Mouse (Mus musculus): ENCODE data around the gene Spata45. TPM values are rescaled to one million over a fixed set of nuclear protein-coding genes. Genes with fewer than 3 reads are reported as not detected.
A peak's percentile ranks its signal among the peaks of the same experiment; 100 is the strongest.
"Not testable (repeated sequence)": the region's sequence is repeated elsewhere in the genome, so short reads cannot be mapped to it uniquely, and the experiment has no call there.

Spata45 gene
- polyA plus RNA-seq, 1 experiment from 2014 or later = not detected

DNA sequence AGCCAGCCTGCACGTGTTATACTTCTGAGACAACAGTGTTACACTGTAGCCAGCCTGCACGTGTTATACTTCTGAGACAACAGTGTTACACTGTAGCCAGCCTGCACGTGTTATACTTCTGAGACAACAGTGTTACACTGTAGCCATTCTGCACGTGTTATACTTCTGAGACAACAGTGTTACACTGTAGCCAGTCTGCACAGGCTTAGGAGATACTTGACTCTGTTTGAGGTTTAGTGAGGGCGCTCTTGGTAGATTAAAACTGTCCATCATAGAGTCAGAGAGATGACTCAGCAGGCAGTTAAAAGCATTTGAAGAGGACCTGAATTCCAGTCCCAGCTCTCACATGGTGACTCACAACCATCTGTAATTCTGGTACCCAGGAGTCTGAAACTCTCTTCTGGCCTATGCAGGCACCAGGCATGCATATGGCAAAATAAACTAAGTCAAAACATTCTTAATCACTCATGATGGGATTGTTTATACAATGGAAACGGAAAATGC is 5.5 kb upstream of the Spata45 start:
- 42% methylated on average over 6 of the region's 6 CpGs for WGBS (ENCODE audit: insufficient replicate concordance)
- H3K9ac ChIP-seq (ENCODE audit: low read depth, low read length); H3K4me2 ChIP-seq (ENCODE audit: low read depth, low read length); H3K9me3 ChIP-seq (replicated peaks; ENCODE audit: control insufficient read depth, low read length); H3K4me1 ChIP-seq (ENCODE audit: control insufficient read depth, low read depth, low read length); H3K27me3 ChIP-seq (ENCODE audit: control insufficient read depth, insufficient read depth, low read depth, low read length); H3K27ac ChIP-seq (ENCODE audit: low read length); ATAC-seq (ENCODE audit: low read depth); H3K4me3 ChIP-seq (ENCODE audit: low read depth, low read length); H3K36me3 ChIP-seq (ENCODE audit: control insufficient read depth, insufficient read depth): not testable (repeated sequence)

GRCm38 (mm10) chr1:191035649-191036048 is 790 bp upstream of the Spata45 start:
- Histone ChIP-seq H3K4me3 (ENCODE audit: low read depth, low read length) (no peak overlapping the region), H3K9ac (ENCODE audit: low read depth, low read length) (no peak overlapping the region), H3K4me2 (ENCODE audit: low read depth, low read length) (no peak overlapping the region), H3K27me3 (ENCODE audit: control insufficient read depth, insufficient read depth, low read depth, low read length) (no peaks in the 10 kb centered on the region), H3K9me3 (replicated peaks; ENCODE audit: control insufficient read depth, low read length) (no peaks in the 10 kb centered on the region), H3K4me1 (ENCODE audit: control insufficient read depth, low read depth, low read length) (no peaks in the 10 kb centered on the region), H3K36me3 (ENCODE audit: control insufficient read depth, insufficient read depth) (no peaks in the 10 kb centered on the region), H3K27ac (ENCODE audit: low read length) (no peak overlapping the region)
- 32% methylated on average over 4 of the region's 4 CpGs for WGBS (ENCODE audit: insufficient replicate concordance)
- no peak for ATAC-seq (ENCODE audit: low read depth)

- Histone ChIP-seq H3K36me3 (ENCODE audit: control insufficient read depth, insufficient read depth) (no peaks in the 10 kb centered on the region), H3K27ac (ENCODE audit: low read length) (no peak overlapping the region), H3K9me3 (replicated peaks; ENCODE audit: control insufficient read depth, low read length) (no peaks in the 10 kb centered on the region), H3K4me3 (ENCODE audit: low read depth, low read length) (no peak overlapping the region), H3K4me2 (ENCODE audit: low read depth, low read length) (no peak overlapping the region), H3K27me3 (ENCODE audit: control insufficient read depth, insufficient read depth, low read depth, low read length) (no peaks in the 10 kb centered on the region), H3K9ac (ENCODE audit: low read depth, low read length) (no peak overlapping the region), H3K4me1 (ENCODE audit: control insufficient read depth, low read depth, low read length) (no peaks in the 10 kb centered on the region; the same call in 1 of the 2 replicates)
- WGBS (ENCODE audit: insufficient replicate concordance) = 63% methylated on average over 4 of the region's 4 CpGs
- no peak for ATAC-seq (ENCODE audit: low read depth)
Observed at GRCm38 (mm10) chr1:191037999-191038398, 1.6 kb downstream of the Spata45 start.

DNA sequence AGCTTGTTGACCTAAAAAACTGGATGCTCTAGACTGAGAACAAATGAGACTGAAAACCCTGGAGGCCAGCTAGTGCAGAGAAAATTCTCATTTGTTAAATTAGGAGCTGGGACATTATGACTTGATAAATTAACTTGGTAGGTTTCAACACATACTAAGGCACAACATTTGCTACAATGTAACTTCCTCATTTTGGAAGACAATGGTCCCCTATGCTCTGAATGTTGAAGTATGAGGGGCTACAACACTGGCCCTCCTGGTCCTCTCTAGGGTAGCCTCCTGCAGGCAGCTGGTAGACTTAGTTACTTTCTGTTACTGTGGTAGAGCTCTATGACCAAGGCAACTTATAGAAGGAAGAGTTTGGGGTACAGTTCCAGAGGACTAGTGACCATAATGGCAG is 4.9 kb downstream of the Spata45 start:
- Histone ChIP-seq H3K4me3 (ENCODE audit: low read depth, low read length) (no peak overlapping the region), H3K9me3 (replicated peaks; ENCODE audit: control insufficient read depth, low read length) (no peaks in the 10 kb centered on the region), H3K36me3 (ENCODE audit: control insufficient read depth, insufficient read depth) (no peaks in the 10 kb centered on the region), H3K27me3 (ENCODE audit: control insufficient read depth, insufficient read depth, low read depth, low read length) (no peaks in the 10 kb centered on the region), H3K9ac (ENCODE audit: low read depth, low read length) (no peak overlapping the region), H3K27ac (ENCODE audit: low read length) (no peak overlapping the region), H3K4me1 (ENCODE audit: control insufficient read depth, low read depth, low read length) (no peaks in the 10 kb centered on the region; the same call in 1 of the 2 replicates), H3K4me2 (ENCODE audit: low read depth, low read length) (no peak overlapping the region)
- no peak for ATAC-seq (ENCODE audit: low read depth)

DNA sequence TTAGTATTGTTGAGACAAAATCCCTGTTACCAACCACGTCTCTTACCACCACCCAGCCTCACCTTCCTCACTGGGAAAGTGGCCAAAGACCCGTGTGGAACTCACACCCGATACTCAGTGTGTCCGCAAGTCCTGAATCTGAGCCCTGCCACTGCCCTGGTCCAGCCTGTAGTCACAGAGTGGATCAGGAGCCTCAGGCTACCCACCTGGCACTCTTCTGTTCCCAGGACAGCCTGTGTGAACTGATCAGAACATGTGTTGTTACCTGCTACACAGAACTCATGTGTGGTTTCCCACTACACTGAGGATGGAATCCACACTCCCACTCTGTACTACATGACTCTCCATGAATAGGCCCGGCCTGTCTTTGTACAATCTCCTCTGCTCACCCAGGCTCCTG is 5.7 kb downstream of the Spata45 start:
- H3K4me3 ChIP-seq (ENCODE audit: low read depth, low read length) = no peak overlapping the region
- H3K9me3 ChIP-seq (replicated peaks; ENCODE audit: control insufficient read depth, low read length) = no peaks in the 10 kb centered on the region
- no peaks in the 10 kb centered on the region; the same call in 1 of the 2 replicates for H3K4me1 ChIP-seq (ENCODE audit: control insufficient read depth, low read depth, low read length)
- no peaks in the 10 kb centered on the region for H3K36me3 ChIP-seq (ENCODE audit: control insufficient read depth, insufficient read depth)
- WGBS (ENCODE audit: insufficient replicate concordance) = 71% methylated on average over 5 of the region's 5 CpGs
- H3K4me2 ChIP-seq (ENCODE audit: low read depth, low read length) = no peak overlapping the region
- no peak for ATAC-seq (ENCODE audit: low read depth)
- no peak overlapping the region for H3K27ac ChIP-seq (ENCODE audit: low read length)
- no peaks in the 10 kb centered on the region for H3K27me3 ChIP-seq (ENCODE audit: control insufficient read depth, insufficient read depth, low read depth, low read length)
- H3K9ac ChIP-seq (ENCODE audit: low read depth, low read length) = no peak overlapping the region

DNA sequence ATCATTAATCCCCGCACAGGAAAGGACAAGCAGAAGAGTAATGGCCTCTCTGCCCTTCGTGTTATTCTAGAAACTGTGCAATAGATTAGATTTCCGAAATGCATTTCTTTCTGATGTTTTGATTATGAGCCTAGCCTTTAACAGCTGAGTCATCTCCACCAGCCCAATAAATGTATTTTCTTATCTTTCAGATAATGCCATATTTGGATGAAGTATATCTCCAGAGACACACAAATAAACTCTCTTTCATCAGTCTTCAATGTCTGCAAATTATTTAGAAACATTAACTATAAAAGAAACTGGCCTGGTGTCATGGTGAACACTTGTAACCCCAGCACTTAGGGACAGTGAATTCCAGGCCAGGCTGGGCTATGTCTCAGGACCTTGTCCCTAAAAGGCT is 6.2 kb downstream of the Spata45 start:
- no peak overlapping the region for H3K4me2 ChIP-seq (ENCODE audit: low read depth, low read length)
- WGBS (ENCODE audit: insufficient replicate concordance) = 43% methylated on average over 3 of the region's 3 CpGs
- H3K4me1 ChIP-seq (ENCODE audit: control insufficient read depth, low read depth, low read length) = no peaks in the 10 kb centered on the region; the same call in 1 of the 2 replicates
- ATAC-seq (ENCODE audit: low read depth) = no peak
- no peak overlapping the region for H3K27ac ChIP-seq (ENCODE audit: low read length)
- no peak overlapping the region for H3K4me3 ChIP-seq (ENCODE audit: low read depth, low read length)
- H3K36me3 ChIP-seq (ENCODE audit: control insufficient read depth, insufficient read depth) = no peaks in the 10 kb centered on the region
- H3K9ac ChIP-seq (ENCODE audit: low read depth, low read length) = no peak overlapping the region
- no peaks in the 10 kb centered on the region for H3K9me3 ChIP-seq (replicated peaks; ENCODE audit: control insufficient read depth, low read length)
- no peaks in the 10 kb centered on the region for H3K27me3 ChIP-seq (ENCODE audit: control insufficient read depth, insufficient read depth, low read depth, low read length)

- 60% methylated on average over 2 of the region's 2 CpGs for WGBS (ENCODE audit: insufficient replicate concordance)
- H3K27me3 ChIP-seq (ENCODE audit: control insufficient read depth, insufficient read depth, low read depth, low read length) = no peaks in the 10 kb centered on the region
- H3K4me3 ChIP-seq (ENCODE audit: low read depth, low read length) = no peak overlapping the region
- H3K27ac ChIP-seq (ENCODE audit: low read length) = no peak overlapping the region
- no peak overlapping the region for H3K4me2 ChIP-seq (ENCODE audit: low read depth, low read length)
- no peaks in the 10 kb centered on the region for H3K36me3 ChIP-seq (ENCODE audit: control insufficient read depth, insufficient read depth)
- peak; percentile 77 for ATAC-seq (ENCODE audit: low read depth)
- no peaks in the 10 kb centered on the region for H3K9me3 ChIP-seq (replicated peaks; ENCODE audit: control insufficient read depth, low read length)
- no peaks in the 10 kb centered on the region; the same call in 1 of the 2 replicates for H3K4me1 ChIP-seq (ENCODE audit: control insufficient read depth, low read depth, low read length)
- H3K9ac ChIP-seq (ENCODE audit: low read depth, low read length) = no peak overlapping the region
Observed at GRCm38 (mm10) chr1:191045264-191045663, 8.8 kb downstream of the Spata45 start.

GRCm38 (mm10) chr1:191046231-191046824 is 9.9 kb downstream of the Spata45 start:
- Histone ChIP-seq H3K36me3 (ENCODE audit: control insufficient read depth, insufficient read depth) (no peaks in the 10 kb centered on the region), H3K27ac (ENCODE audit: low read length) (no peak overlapping the region), H3K4me2 (ENCODE audit: low read depth, low read length) (no peak overlapping the region), H3K4me3 (ENCODE audit: low read depth, low read length) (no peak overlapping the region), H3K9me3 (replicated peaks; ENCODE audit: control insufficient read depth, low read length) (no peaks in the 10 kb centered on the region), H3K4me1 (ENCODE audit: control insufficient read depth, low read depth, low read length) (no peaks in the 10 kb centered on the region; the same call in 1 of the 2 replicates), H3K27me3 (ENCODE audit: control insufficient read depth, insufficient read depth, low read depth, low read length) (no peaks in the 10 kb centered on the region), H3K9ac (ENCODE audit: low read depth, low read length) (no peak overlapping the region)
- no peak for ATAC-seq (ENCODE audit: low read depth)
- 73% methylated on average over 7 of the region's 7 CpGs for WGBS (ENCODE audit: insufficient replicate concordance)

- 76% methylated on average over 3 of the region's 3 CpGs for WGBS (ENCODE audit: insufficient replicate concordance)
- H3K4me3 ChIP-seq (ENCODE audit: low read depth, low read length) = no peak overlapping the region
- H3K4me1 ChIP-seq (ENCODE audit: control insufficient read depth, low read depth, low read length) = no peaks in the 10 kb centered on the region; the same call in none of the 2 replicates
- H3K4me2 ChIP-seq (ENCODE audit: low read depth, low read length) = no peak overlapping the region
- no peaks in the 10 kb centered on the region for H3K36me3 ChIP-seq (ENCODE audit: control insufficient read depth, insufficient read depth)
- no peak for ATAC-seq (ENCODE audit: low read depth)
- H3K27ac ChIP-seq (ENCODE audit: low read length) = no peak overlapping the region
- H3K27me3 ChIP-seq (ENCODE audit: control insufficient read depth, insufficient read depth, low read depth, low read length) = no peaks in the 10 kb centered on the region
- H3K9ac ChIP-seq (ENCODE audit: low read depth, low read length) = no peak overlapping the region
- H3K9me3 ChIP-seq (replicated peaks; ENCODE audit: control insufficient read depth, low read length) = no peaks in the 10 kb centered on the region
Observed at GRCm38 (mm10) chr1:191053555-191053954, 17.1 kb downstream of the Spata45 start.
